ENCODE assay signal across 9 mouse cellular contexts in the genomic region with DNA sequence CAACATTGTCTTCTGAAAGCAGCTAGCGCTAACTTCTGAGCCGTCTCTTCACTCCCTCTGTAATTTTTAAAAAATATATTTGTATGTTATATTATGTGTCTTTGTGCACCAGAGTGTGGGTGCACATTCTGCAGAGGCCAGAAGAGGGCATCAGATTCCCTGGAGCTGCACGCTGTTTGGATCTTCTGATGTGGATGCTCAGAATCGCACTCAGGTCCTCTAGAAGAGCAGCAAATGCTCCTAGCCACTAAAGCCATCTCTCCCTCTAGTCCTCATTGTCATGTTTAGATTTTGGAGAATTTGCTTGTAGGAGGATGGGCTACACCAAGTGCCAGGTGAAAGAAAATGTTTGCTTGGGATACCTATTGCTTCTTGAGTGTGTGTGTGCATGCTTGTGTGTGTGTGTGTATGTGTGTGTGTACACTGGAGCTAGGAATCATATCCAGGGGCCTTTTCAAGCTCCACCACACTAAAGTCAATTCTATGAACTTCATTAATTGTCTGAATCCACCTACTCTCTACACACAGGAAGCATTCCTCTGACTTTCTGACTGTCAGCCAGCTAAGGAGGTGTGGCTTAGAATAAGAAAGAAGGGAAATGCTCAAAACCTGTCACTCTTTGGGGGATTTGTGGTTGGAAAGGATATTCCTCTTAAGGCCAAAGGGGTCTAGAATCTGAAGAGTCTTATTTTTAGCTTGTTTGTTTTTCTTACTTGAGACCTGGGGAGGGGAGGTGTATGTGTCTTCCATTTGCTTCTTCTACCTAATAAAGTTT. TPM values are rescaled to one million over a fixed set of nuclear protein-coding genes. Genes with fewer than 3 reads are reported as not detected.
A peak's percentile ranks its signal among the peaks of the same experiment; 100 is the strongest.
DNase-seq lines count a peak whose midpoint lies in the region; ATAC-seq and TF ChIP-seq lines count a peak whose summit lies in the region.
"Had no signal": no experiment of that assay in that cellular context is flagged by ENCODE, and none has a peak within 500 bp of the region (broad histone marks: within the 10 kb centered on the region; RNA-seq: fewer than 3 reads in every experiment).

No protein-coding gene starts in this region.

- H3K27me3 ChIP-seq in hindbrain, embryonic 10.5 days (ENCODE audit: insufficient read depth, poor library complexity, severe bottlenecking): peaks cover 3% of the 10 kb centered on the region; the same call in 1 of the 2 replicates
- no peaks in the 10 kb centered on the region for H3K27me3 ChIP-seq in hindbrain, embryonic 11.5 days (ENCODE audit: control insufficient read depth, insufficient read depth, low read length)
- no peaks in the 10 kb centered on the region for H3K27me3 ChIP-seq in midbrain, embryonic 11.5 days (ENCODE audit: control insufficient read depth, insufficient read depth, low read length)
- peaks cover 5% of the 10 kb centered on the region for H3K27me3 ChIP-seq in midbrain, embryonic 16.5 days (ENCODE audit: control insufficient read depth, insufficient read depth, low read depth, low read length)
- H3K27me3 ChIP-seq: embryonic facial prominence, embryonic 12.5 days had no signal

- TF ChIP-seq CTCF in embryonic fibroblast, embryonic 13.5 days (IDR thresholded peaks at IDR 0.05; ENCODE audit: borderline replicate concordance, insufficient read depth, low read length): peak; percentile 34; the same call in 1 of the 2 replicates

- no peak overlapping the region for H3K27ac ChIP-seq in hindbrain, embryonic 10.5 days
- no peak overlapping the region for H3K27ac ChIP-seq in hindbrain, embryonic 11.5 days (ENCODE audit: low read depth, low read length)
- H3K27ac ChIP-seq in midbrain, embryonic 11.5 days (ENCODE audit: low read depth, low read length): no peak overlapping the region
- no peak overlapping the region for H3K27ac ChIP-seq in midbrain, embryonic 16.5 days (ENCODE audit: low read length)
- no peak overlapping the region for H3K27ac ChIP-seq in embryonic fibroblast, embryonic 13.5 days (ENCODE audit: insufficient read depth, low read length)

- peaks cover 34% of the 10 kb centered on the region for H3K4me1 ChIP-seq in hindbrain, embryonic 10.5 days (replicated peaks)
- peaks cover 6% of the 10 kb centered on the region for H3K4me1 ChIP-seq in hindbrain, embryonic 11.5 days (replicated peaks; ENCODE audit: control insufficient read depth, insufficient read depth, low read length)
- H3K4me1 ChIP-seq in midbrain, embryonic 11.5 days (ENCODE audit: control insufficient read depth, insufficient read depth, low read length): peaks cover 7% of the 10 kb centered on the region
- H3K4me1 ChIP-seq in midbrain, embryonic 16.5 days (ENCODE audit: control insufficient read depth, insufficient read depth, low read length): peaks cover 17% of the 10 kb centered on the region
- H3K4me1 ChIP-seq in embryonic fibroblast, embryonic 13.5 days (ENCODE audit: control insufficient read depth, insufficient read depth, low read length): peaks cover 14% of the 10 kb centered on the region

- H3K36me3 ChIP-seq in hindbrain, embryonic 10.5 days: peaks cover 16% of the 10 kb centered on the region
- H3K36me3 ChIP-seq in hindbrain, embryonic 11.5 days (ENCODE audit: control insufficient read depth, insufficient read depth, low read length): no peaks in the 10 kb centered on the region
- H3K36me3 ChIP-seq in midbrain, embryonic 11.5 days (ENCODE audit: control insufficient read depth, insufficient read depth, low read length): no peaks in the 10 kb centered on the region
- H3K36me3 ChIP-seq in midbrain, embryonic 16.5 days (ENCODE audit: control insufficient read depth, insufficient read depth, low read length): peaks cover 11% of the 10 kb centered on the region

- WGBS in hindbrain, embryonic 10.5 days: 96% methylated on average over 4 of the region's 4 CpGs
- 93% methylated on average over 4 of the region's 4 CpGs for WGBS in hindbrain, embryonic 11.5 days
- 95% methylated on average over 4 of the region's 4 CpGs for WGBS in midbrain, embryonic 11.5 days
- WGBS in midbrain, embryonic 16.5 days: 97% methylated on average over 4 of the region's 4 CpGs

- ATAC-seq in hindbrain, embryonic 11.5 days (ENCODE audit: low FRiP score): no peak
- ATAC-seq in midbrain, embryonic 11.5 days (ENCODE audit: low FRiP score): no peak
- no peak for ATAC-seq in midbrain, embryonic 16.5 days

- H3K9me3 ChIP-seq in hindbrain, embryonic 10.5 days: peaks cover 4% of the 10 kb centered on the region
- H3K9me3 ChIP-seq in hindbrain, embryonic 11.5 days (ENCODE audit: control insufficient read depth, low read length): no peaks in the 10 kb centered on the region
- H3K9me3 ChIP-seq in midbrain, embryonic 11.5 days (ENCODE audit: control insufficient read depth, low read length): no peaks in the 10 kb centered on the region
- H3K9me3 ChIP-seq in midbrain, embryonic 16.5 days (replicated peaks; ENCODE audit: control insufficient read depth, low read length, poor library complexity, severe bottlenecking): no peaks in the 10 kb centered on the region
- H3K9me3 ChIP-seq: embryonic facial prominence, embryonic 12.5 days had no signal

- H3K9ac ChIP-seq in hindbrain, embryonic 11.5 days (ENCODE audit: low read depth, low read length): no peak overlapping the region
- H3K9ac ChIP-seq in midbrain, embryonic 11.5 days (ENCODE audit: low read length): no peak overlapping the region
- no peak overlapping the region for H3K9ac ChIP-seq in midbrain, embryonic 16.5 days (ENCODE audit: low read depth, low read length)

- DNase-seq in hindbrain, embryonic 10.5 days (ENCODE audit: low spot score): no peak
- no peak for DNase-seq in hindbrain, embryonic 11.5 days (ENCODE audit: low spot score)
- DNase-seq in midbrain, embryonic 11.5 days (ENCODE audit: low spot score, missing footprints): peak; percentile 82
- no peak for DNase-seq in frontal cortex, adult 2 months (ENCODE audit: extremely low spot score in 1 of 2, low spot score in 1 of 2)
- DNase-seq in thymus, postnatal 0 days (ENCODE audit: low spot score): no peak

- TF ChIP-seq POLR2A in embryonic fibroblast, embryonic 13.5 days (IDR thresholded peaks at IDR 0.05; ENCODE audit: low read depth, low read length): peak; percentile 67

- no peak overlapping the region for H3K4me2 ChIP-seq in hindbrain, embryonic 11.5 days (replicated peaks; ENCODE audit: low read depth, low read length)
- H3K4me2 ChIP-seq in midbrain, embryonic 11.5 days: no peak overlapping the region
- no peak overlapping the region for H3K4me2 ChIP-seq in midbrain, embryonic 16.5 days (ENCODE audit: low read length)

- peak overlapping the region; percentile 59; the same call in 1 of the 2 replicates for H3K4me3 ChIP-seq in hindbrain, embryonic 10.5 days
- no peak overlapping the region for H3K4me3 ChIP-seq in hindbrain, embryonic 11.5 days (ENCODE audit: low read depth, low read length)
- H3K4me3 ChIP-seq in midbrain, embryonic 11.5 days (ENCODE audit: low read depth, low read length): no peak overlapping the region
- H3K4me3 ChIP-seq in midbrain, embryonic 16.5 days (ENCODE audit: low read depth, low read length): no peak overlapping the region
- H3K4me3 ChIP-seq in embryonic fibroblast, embryonic 13.5 days (ENCODE audit: insufficient read depth, low read length): no peak overlapping the region

RNA-seq across cellular contexts. Expression of gene Tlcd2, which starts 5.4 kb away (rescaled TPM):
- 11.7 and 12.4 TPM in 2 replicates for polyA plus RNA-seq in hindbrain, embryonic 10.5 days (2016; fragmentation: Nextera tagmentation; extraction: Ambion mirVana)
- 9.1 and 9.9 TPM in 2 replicates for polyA plus RNA-seq in hindbrain, embryonic 11.5 days (2014; fragmentation: Nextera tagmentation; extraction: Ambion mirVana)
- 7.6 and 8.9 TPM in 2 replicates for polyA plus RNA-seq in midbrain, embryonic 11.5 days (2014; fragmentation: Nextera tagmentation; extraction: Ambion mirVana)
- 1.9 TPM in 2 replicates for polyA plus RNA-seq in midbrain, embryonic 16.5 days (2015; fragmentation: Nextera tagmentation; extraction: Ambion mirVana)
- 11.2 and 11.4 TPM in 2 replicates for polyA plus RNA-seq in embryonic fibroblast, embryonic 13.5 days (2011; ENCODE audit: insufficient read length, low read depth, missing spikeins)
- 0.84 and 1.3 TPM in 2 replicates for polyA plus RNA-seq in frontal cortex, adult 2 months (2012; rRNA removed)
- polyA plus RNA-seq in thymus, postnatal 0 days (2015; fragmentation: Nextera tagmentation; extraction: Ambion mirVana): 9.7 and 13.8 TPM in 2 replicates

RNA-seq across cellular contexts. Expression of gene Wdr81, which starts 12.4 kb away (rescaled TPM):
- polyA plus RNA-seq in hindbrain, embryonic 10.5 days (2016; fragmentation: Nextera tagmentation; extraction: Ambion mirVana): 7.7 and 8.6 TPM in 2 replicates
- polyA plus RNA-seq in hindbrain, embryonic 11.5 days (2014; fragmentation: Nextera tagmentation; extraction: Ambion mirVana): 3.1 and 4.1 TPM in 2 replicates
- polyA plus RNA-seq in midbrain, embryonic 11.5 days (2014; fragmentation: Nextera tagmentation; extraction: Ambion mirVana): 2.8 and 3.9 TPM in 2 replicates
- 7.4 and 7.6 TPM in 2 replicates for polyA plus RNA-seq in midbrain, embryonic 16.5 days (2015; fragmentation: Nextera tagmentation; extraction: Ambion mirVana)
- 9.5 and 17.3 TPM in 2 replicates for polyA plus RNA-seq in embryonic fibroblast, embryonic 13.5 days (2011; ENCODE audit: insufficient read length, low read depth, missing spikeins)
- polyA plus RNA-seq in frontal cortex, adult 2 months (2012; rRNA removed): 13.2 and 14.4 TPM in 2 replicates
- polyA plus RNA-seq in thymus, postnatal 0 days (2015; fragmentation: Nextera tagmentation; extraction: Ambion mirVana): 5.7 and 5.9 TPM in 2 replicates

RNA-seq across cellular contexts. Expression of gene Prpf8, which starts 19.7 kb away (rescaled TPM):
- polyA plus RNA-seq in hindbrain, embryonic 10.5 days (2016; fragmentation: Nextera tagmentation; extraction: Ambion mirVana): 74.8 and 78.1 TPM in 2 replicates
- polyA plus RNA-seq in hindbrain, embryonic 11.5 days (2014; fragmentation: Nextera tagmentation; extraction: Ambion mirVana): 86.6 and 89.6 TPM in 2 replicates
- 94.9 and 100.0 TPM in 2 replicates for polyA plus RNA-seq in midbrain, embryonic 11.5 days (2014; fragmentation: Nextera tagmentation; extraction: Ambion mirVana)
- 42.9 and 47.6 TPM in 2 replicates for polyA plus RNA-seq in midbrain, embryonic 16.5 days (2015; fragmentation: Nextera tagmentation; extraction: Ambion mirVana)
- 127 and 132 TPM in 2 replicates for polyA plus RNA-seq in embryonic fibroblast, embryonic 13.5 days (2011; ENCODE audit: insufficient read length, low read depth, missing spikeins)
- polyA plus RNA-seq in frontal cortex, adult 2 months (2012; rRNA removed): 86.2 and 95.8 TPM in 2 replicates
- 39.2 and 40.0 TPM in 2 replicates for polyA plus RNA-seq in thymus, postnatal 0 days (2015; fragmentation: Nextera tagmentation; extraction: Ambion mirVana)

RNA-seq across cellular contexts. Expression of gene Serpinf2, which starts 27.5 kb away (rescaled TPM):
- polyA plus RNA-seq in hindbrain, embryonic 10.5 days (2016; fragmentation: Nextera tagmentation; extraction: Ambion mirVana): 0.07 TPM in 1 of 2 replicates, not detected in the other
- polyA plus RNA-seq in hindbrain, embryonic 11.5 days (2014; fragmentation: Nextera tagmentation; extraction: Ambion mirVana): 0.36 TPM in 1 of 2 replicates, not detected in the other
- polyA plus RNA-seq in midbrain, embryonic 11.5 days (2014; fragmentation: Nextera tagmentation; extraction: Ambion mirVana): not detected in 2 replicates
- polyA plus RNA-seq in midbrain, embryonic 16.5 days (2015; fragmentation: Nextera tagmentation; extraction: Ambion mirVana): not detected in 2 replicates
- polyA plus RNA-seq in embryonic fibroblast, embryonic 13.5 days (2011; ENCODE audit: insufficient read length, low read depth, missing spikeins): not detected in 2 replicates
- polyA plus RNA-seq in frontal cortex, adult 2 months (2012; rRNA removed): 0.10 and 0.11 TPM in 2 replicates
- 0.10 TPM in 1 of 2 replicates, not detected in the other for polyA plus RNA-seq in thymus, postnatal 0 days (2015; fragmentation: Nextera tagmentation; extraction: Ambion mirVana)
- polyA plus RNA-seq: inflammation-experienced regulatory T-cells, adult 6 months had no signal

RNA-seq across cellular contexts. Expression of gene Rilp, which starts 43.0 kb away (rescaled TPM):
- 0.35 and 0.65 TPM in 2 replicates for polyA plus RNA-seq in hindbrain, embryonic 10.5 days (2016; fragmentation: Nextera tagmentation; extraction: Ambion mirVana)
- polyA plus RNA-seq in hindbrain, embryonic 11.5 days (2014; fragmentation: Nextera tagmentation; extraction: Ambion mirVana): 0.63 and 0.66 TPM in 2 replicates
- polyA plus RNA-seq in midbrain, embryonic 11.5 days (2014; fragmentation: Nextera tagmentation; extraction: Ambion mirVana): 0.53 and 0.72 TPM in 2 replicates
- polyA plus RNA-seq in midbrain, embryonic 16.5 days (2015; fragmentation: Nextera tagmentation; extraction: Ambion mirVana): 2.8 and 2.9 TPM in 2 replicates
- polyA plus RNA-seq in embryonic fibroblast, embryonic 13.5 days (2011; ENCODE audit: insufficient read length, low read depth, missing spikeins): 1.7 TPM in 2 replicates
- polyA plus RNA-seq in frontal cortex, adult 2 months (2012; rRNA removed): 2.0 and 2.9 TPM in 2 replicates
- polyA plus RNA-seq in thymus, postnatal 0 days (2015; fragmentation: Nextera tagmentation; extraction: Ambion mirVana): 0.90 and 1.1 TPM in 2 replicates
- polyA plus RNA-seq: inflammation-experienced regulatory T-cells, adult 6 months had no signal
